Mouse (Mus musculus) kidney, postnatal 14 days (tissue): ENCODE data around the gene Wfdc1.

ENCODE experiments used
- DNase-seq: peaks from one replicate; pipeline ENCODE4 v3.0.0; 2022; ENCODE audit warnings: mixed read lengths

Wfdc1 gene

DNA sequence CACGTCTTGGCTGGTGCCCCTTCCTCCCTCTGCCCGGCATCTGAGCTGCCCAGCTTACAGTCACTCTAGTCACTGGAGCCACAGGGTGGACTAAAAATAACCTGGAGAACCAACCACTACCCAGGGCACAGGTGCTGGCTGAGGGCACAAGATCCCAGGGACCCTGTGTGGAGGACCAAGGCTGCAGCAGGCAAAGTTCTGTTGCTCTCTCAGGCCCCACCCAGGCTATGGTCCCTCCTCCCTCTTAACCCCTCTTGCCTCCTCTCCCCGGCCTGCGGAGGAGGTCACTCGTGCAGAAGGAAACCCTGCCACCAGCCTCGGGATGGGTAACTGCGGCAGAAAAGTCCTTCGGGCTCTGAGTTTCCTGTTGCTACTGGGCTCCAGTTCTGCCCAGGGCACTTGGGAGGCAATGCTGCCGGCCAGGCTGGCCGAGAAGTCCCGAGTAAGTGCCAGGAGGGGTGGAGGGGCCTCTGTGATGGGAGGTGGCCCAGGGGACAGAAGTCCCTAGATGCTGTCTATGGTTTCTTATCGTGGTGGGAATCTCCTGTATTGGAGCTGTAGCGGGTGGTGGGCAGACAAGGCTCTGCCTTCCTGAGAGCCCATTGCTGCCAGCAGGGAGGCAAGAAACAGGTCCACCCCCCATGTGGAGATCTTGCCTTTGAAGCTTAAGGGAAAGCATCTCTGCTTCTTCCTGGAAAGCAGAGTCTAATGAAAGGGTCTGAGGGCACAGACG, at the start of gene Wfdc1:
Gene Wfdc1, plus strand, starts transcription at position 147 of the 733 bp plus-strand sequence.
- no peak for DNase-seq

DNA sequence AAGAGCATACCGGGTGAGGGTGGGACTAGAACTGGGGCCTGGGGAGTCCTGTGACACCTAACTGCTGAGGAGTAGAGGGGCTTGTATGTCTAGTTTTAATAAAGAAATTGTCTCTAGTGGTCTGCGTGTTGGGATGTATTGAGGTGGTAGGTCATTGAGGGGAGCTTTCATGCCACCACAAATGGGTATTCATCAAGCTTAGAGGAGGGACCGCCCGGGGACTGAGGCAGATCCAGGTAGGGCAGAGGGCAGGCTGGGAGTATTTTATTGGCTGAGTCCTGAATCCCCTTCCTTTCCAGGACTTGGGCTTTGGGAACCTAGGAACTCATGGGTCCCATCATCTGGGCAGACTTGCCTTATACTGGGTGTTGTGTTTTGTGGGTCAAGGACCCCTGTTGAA, 49.4 kb upstream of the Wfdc1 start:
- no peak for DNase-seq

DNA sequence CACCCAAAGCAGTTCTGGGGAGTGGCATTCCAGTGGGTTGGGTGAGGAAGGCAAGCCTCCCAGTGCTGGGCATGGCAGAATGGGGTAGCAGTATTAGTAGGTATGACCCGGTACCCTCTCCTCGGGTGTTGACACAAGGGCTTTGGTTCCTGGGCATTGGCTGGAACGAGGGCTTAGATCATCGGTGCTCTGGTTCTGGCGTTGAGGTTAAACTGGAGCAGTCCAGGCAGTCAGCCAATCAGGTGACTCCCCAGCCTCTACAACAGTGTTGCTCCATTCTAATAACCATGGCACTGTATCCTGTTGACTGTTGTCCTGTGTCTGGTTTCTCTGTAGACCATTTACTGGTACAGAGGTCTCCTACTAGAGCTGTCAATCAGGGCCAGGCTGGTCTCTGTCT, 48.6 kb upstream of the Wfdc1 start:
- DNase-seq, result no peak

DNA sequence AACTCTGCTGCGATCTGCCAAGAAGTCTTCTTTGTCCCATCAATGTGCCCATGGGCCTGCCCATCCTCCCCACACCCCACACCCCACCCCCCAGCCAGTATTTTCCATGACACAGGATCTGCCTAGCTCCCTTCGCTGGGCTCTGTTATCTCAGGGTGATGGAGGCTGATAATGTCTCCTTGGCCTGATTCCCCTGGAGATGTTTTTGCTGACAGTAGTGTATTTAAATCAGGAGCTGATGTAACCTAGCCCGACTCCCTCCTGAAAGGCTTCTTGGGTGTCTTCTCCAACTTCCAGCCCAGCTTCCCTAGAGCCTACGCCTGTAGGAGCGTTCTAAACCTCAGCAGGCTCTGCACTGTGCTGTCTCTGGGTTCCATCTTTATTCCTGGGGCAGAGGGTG, 47.3 kb upstream of the Wfdc1 start:
- DNase-seq, result no peak

DNA sequence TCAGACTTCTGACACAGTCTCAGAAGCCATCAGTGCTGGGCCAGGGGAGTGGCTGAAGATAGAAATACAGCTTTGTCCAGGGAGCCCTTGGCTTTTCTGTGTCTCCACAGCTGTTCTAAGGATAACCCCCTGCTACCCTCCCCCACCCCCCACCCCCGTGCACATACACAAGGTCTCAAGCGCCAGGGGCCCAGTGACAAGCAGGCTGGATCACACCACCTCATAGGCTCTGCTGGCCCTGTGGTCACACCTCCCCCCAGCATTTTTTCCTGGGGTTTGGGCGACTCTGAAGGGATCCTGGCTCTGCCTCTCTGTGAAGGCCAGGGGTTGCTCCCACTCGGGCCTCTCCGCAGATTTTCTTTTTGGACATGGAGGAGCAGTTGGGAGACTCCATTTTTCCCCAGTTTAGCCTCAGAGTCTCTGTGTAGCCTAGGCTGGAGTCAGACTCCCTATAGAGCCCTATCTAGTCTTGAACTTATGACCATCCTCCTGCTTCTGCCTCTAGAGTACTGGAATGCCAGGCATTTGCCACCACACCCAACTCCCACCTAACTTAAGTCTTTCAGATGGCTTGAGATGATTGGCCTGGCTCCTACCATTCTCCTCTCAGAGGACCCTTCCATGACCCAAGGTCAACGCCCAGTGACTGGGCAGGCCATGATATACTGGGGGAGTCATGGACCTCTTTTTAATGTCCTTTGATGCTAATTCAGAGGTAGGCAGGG, 45.9 kb upstream of the Wfdc1 start:
- no peak for DNase-seq

DNA sequence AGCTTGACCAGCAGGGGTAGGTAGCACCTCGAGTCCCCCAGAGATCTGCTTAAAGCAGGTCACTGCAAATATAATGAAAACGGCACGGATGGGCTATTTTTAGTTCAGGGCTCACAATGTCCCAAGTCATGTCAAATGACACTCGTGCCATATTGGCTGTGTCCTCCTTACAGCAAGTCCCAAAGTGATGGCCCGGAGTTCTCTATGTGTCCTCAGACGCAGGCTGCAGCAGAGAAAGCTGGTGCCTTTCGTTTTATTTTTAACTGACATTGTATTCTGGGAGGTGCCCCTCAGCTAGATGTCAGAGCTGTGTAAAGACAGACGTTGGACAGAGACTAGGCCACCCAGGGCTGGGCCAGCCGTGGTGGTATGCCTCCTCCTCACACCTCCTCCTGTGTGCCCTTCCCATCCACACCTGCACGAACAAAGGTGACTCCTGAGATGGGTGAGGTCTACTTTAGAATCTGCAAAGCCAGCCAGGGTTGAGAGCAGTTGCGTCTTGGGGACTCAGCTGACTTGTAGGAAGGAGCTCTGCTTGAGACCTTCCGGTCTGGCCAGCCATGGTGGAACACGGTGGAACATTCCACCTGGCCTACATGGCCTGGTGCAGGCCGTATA, 45.2 kb upstream of the Wfdc1 start:
- DNase-seq, result no peak

DNA sequence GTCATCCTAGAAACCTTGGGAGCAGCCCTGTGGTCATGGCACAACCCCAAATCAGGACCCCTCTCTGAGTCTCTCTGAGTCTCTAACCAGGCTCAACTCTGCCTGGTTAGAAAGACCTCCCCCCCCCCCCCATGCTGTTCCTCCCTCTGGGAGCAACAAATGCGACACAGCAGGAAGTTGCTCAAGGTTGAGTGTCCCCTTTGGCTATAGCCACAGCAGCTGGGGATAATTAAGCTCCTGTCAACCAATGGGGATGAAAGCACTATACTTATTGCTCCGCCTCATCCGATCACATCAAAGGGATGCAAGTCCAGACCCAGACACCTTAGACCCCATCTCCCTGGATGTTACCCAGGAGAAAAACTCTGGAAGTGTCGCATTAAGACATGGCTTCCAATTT, 43.6 kb upstream of the Wfdc1 start:
- DNase-seq, result no peak

DNA sequence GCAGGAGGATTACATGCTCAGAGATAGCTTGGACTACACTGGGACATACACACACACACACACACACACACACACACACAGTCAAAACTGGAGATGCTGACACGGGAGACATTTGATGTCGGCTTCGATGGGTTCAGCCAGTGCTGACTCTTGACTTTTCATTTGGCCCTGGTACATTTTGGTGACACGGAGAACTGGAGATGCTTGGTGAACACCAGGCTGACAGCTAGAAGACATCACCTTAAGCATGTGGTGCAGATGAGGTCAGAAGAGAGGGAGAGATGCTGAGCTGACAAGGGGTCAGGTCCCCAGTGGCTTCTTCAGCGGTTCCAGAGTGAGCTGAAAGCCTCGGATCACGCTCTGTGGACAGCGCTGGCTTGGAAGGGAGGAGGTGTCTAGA, 43.1 kb upstream of the Wfdc1 start:
- DNase-seq, result no peak

DNA sequence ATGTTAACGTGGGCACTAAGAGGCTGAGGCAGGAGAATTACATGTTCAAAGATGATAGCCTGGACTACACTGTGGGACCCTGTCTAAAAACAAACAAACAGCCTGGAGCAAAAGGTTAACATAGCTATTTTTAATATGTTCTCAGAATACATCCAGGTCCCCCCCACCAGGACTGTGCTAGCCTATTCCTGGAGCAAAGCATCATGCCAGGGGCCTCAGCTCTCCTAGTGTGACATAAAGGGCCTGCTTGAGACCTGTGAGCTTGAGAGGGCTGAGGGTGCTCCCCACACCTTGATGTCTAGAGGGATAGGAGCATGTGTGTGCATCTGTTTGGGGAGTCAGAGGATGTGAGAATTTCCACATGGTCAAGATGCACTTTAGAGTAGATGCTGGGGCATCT, 42.4 kb upstream of the Wfdc1 start:
- no peak for DNase-seq

DNA sequence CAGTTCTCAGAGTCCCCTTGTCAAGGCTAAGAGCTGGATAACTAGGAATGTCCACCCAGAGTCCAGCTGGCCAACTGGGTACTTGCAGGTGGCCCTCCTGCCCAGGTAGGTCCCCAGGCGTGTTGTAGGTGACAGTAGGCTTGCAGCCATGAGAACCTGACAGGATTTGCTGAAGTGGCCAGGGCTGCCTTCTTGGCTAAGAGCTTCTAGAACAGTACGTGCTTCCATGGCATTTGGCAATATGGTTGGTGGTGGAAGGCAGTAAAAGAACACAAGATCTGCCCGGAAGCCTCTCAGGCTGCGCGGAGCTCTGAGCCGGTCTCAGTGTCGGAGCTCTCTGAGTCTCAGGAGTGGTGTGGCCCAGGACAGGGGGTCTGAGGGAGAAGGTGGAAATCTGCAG, 41.2 kb upstream of the Wfdc1 start:
- DNase-seq, result no peak

DNA sequence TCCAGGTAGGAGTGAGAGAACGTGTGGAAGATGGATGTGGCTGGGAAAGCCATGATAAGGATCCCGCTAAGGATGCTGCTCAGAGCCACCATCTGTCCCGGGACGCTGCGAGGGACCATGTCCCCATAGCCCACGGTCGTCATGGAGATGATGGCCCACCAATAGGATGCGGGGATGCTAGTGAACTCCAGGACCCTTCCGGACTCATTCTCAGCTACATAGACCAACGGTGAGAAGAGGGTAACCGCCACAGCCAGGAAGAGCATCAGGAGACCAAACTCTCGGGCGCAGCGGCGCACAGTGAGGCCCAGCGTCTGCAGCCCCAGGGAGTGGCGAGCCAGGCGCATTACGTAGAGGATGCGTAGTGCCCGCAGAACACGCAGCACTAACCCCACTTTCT, 40.4 kb upstream of the Wfdc1 start:
- DNase-seq, result no peak

DNA sequence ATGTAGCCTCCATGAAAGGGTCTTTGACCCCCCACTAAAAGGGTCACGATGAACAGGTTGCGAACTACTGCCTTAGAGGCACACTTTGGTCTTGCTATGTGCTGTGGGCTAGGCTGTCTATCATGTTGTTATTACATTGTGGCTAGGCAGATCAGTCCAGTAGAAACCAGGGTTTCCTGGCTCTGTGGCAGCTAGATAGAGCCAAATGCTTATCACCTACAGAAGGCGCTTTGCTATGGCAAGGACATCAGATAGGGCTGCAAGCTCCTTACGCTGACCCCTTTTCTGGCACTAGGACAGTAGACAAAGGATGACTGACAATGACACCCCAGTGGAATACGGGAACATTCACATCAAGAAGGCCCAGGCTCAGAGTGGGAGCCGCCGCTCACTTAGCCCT, 39.0 kb upstream of the Wfdc1 start:
- no peak for DNase-seq

DNA sequence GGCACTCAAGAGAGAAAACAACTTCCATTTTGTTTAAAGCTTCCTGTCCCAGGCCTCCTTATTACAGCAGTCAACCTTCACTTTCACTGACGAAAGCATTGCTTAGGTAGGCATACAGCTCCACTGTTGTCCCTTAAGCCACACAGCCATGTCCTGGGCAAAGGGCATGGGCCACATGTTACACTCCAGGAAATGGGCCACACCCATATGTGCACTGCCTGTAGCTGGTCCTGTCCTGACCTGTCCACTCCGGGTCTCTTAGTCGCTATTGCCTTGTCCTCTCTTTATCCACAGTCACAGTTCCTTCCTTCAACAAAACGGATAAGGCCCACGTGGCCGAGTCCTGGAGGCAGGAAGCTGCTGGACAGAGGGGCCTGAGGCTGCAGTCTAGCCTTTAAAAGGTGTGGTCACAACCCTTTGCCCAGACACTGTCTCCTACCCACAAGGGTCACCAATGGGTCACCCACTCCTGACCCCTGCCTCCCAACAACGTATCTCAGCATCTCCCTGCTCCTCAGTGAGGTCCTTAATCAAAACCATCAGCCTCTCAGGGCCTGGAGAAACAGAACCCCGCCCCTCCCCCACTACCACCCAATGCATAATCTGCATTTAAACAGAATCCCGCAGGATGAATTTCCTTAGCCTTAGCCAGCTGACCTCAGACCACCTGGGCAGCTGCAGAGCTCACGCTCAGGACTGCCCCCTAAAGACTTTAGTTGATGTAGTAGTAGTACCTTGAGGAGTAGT, 38.4 kb upstream of the Wfdc1 start:
- no peak for DNase-seq

DNA sequence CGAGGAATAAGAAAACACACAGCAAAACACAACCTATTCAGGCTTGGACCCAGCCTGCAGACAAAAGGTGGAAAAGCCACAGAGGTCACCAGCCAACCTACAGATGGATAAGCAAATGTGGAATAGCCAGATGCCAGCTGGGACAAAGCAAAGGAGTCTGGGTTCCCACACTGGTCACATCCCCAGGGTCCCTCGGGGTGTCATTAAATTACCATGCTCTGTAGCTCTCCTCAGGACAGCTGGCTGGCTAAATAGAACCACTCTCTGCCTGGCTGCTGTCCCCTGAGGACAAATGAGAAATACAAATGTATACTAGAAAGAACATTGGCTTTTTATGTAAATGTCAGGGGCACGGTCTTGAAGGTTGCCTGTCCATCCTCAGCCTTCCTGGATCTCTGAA, 35.3 kb upstream of the Wfdc1 start:
- no peak for DNase-seq

DNA sequence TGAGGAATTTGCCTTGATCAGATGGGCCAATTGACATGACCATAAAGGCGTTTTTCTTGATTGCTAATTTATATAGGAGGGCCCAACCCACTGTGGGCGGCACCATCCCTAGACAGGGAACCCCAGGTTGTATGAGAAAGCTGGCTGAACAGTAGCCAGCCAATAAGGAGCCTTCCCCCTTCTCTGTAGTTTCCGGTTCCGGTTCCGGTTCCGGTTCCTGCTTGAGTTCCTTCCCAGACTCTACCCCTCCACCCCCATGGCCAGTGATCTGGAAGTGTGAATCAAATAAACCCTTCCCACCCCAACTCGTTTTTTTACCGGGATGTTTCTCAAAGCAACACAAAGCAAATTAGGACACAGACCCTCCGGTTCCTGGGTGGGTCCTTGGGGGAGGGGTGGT, 33.9 kb upstream of the Wfdc1 start:
- DNase-seq, result no peak

DNA sequence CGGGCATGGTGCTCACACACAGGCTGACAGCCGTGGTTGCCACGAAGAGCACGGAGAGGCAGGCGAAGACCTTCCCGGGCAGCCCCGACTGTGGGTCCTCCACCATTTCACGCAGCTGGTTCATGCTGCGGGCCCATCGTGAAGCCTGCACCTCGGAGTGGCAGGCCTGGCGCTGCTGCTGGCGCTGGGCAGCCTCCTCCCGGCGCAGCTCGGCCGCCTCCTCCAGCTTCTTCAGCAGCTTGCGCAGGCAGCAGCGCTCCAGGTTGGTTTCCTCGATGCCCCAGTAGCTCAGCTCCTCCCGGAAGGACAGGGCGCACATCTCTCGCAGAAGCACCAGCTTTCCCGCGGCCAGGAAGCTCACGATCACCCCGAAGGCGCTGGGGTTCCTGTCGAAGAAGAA, 33.3 kb upstream of the Wfdc1 start:
- DNase-seq, result no peak

DNA sequence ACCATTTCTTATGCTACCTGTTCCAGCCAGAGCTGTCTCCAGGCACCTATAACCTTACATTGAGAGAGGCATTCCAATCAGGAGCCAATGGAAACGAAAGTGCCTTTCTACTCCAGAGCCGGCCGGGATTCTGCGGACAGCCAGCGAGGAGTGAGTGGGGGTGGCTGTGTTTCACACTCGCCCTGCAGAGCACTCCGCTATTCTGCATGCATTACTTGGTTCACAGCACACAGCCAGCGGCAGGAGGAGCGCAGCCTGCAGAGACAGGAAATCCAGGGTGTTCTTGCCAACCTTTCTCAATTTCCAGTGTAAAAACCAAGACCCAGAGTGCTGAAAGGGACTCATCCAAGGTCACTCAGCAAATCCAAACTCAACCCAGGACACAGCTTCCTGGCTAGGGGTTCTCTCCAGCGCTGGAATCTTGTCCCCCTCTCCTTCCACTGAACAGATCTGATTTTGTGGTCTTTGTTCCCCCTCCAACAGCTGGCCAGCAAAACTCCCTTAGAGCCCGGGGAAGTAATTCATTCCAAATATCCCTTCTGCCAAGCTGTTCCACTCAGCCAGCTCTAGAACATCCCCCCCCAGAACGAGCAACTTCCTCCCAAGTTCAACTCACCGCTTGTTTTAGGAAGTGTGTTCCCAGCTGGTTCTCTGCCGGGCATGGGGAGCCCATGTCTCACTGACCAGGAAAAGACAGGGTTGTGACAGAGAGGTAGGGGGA, 31.4 kb upstream of the Wfdc1 start:
- peak; percentile 37 for DNase-seq

DNA sequence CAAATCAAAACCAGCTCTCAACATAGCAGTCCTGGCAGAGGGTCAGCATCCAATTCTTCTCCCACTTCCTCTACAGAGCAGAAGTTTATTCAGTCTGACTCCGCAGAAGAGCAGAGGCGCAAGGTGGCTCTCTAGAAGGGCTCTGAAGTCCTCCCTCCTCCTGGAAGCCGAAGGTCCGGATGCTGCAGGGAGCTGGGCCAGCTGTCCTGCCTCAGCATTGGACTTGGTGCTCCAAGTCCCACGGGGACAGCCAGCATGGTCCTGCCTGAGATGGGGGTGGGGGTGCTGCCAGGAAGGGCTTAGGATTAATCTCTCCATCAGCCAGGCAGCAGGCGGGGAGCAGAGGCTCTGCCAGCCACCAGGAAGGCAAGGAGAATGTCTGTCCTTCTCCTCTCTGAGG, 30.8 kb upstream of the Wfdc1 start, which contains the start of gene Kcng4:
Gene Kcng4, minus strand, starts transcription at position 303 of the 400 bp plus-strand sequence.
- DNase-seq, result peak; percentile 39

DNA sequence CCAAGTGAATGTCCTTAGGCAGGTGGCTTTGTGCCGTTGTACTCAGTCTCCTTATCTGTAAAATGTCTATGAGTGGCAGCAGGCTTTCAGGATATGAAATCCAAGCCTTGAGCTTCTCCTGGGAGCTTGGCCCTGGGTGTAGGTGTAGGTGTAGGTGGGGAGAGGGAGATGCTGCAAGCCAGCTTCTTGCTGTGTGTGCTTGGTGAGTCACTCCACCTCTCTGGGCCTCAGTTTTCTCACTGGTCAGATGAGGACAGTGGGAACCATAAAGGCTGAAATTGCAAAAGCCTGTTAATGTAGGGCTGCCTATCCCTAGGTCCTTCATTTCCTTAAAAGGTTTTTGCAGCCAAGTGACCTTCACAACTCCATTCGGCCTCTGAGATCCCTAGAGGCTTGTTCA, 30.2 kb upstream of the Wfdc1 start:
- DNase-seq, result no peak

DNA sequence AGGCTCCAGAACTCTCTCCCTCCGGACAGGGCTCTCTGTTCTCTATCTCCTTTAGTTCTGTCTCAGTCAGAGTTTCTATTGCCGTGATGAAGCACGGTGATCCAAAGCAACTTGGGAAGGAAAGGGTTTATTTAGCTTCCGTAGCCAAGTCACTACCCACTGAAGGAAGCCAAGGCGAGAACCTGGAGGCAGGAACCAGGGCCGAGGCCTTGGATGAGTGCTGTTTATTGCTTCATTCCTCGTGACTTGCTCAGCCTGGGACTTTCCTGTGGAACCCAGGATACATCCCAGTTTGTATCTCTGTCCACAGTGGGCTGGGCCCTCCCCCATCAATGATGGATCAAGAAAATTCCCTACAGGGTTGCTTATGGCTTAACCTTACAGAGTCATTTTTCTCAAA, 29.4 kb upstream of the Wfdc1 start:
- DNase-seq, result no peak

DNA sequence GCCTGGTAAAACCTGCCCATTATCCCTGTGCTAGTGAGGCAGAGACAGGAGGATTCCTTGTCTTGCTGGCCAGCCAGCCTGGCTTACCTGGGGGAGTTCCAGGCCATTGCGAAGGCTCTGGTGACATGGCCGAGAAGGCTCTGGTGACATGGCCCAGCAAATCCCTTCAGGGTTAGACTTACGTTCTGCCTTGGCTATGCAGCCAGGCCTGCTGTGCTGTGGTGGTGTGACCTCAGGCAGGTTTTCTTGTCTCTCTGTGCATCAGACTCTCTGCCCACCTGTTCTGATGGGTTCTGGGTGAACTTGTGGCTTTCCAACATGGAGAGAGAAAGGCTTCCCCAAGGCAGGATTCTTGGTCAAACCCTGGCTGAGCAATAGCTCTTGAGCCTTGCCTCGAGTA, 28.8 kb upstream of the Wfdc1 start:
- DNase-seq, result no peak

DNA sequence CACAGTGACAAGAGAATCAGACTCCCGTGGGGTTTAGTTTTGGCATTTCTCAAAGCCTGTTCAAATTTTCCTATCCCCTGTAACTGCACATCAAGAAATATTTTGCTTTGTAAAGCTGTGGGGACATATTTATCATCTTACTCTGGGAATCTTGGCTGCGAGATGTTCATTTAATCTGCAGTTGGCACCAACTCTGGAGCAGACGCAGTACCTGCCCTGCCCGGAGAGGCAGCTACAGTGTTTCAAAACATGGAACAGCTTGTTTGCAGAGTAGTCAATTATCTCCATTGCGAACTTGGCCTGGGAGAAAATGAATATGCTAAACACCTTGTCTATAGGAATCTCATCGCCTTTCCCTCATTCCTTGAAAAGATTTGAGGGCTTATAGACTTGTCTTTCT, 27.9 kb upstream of the Wfdc1 start:
- DNase-seq, result no peak

DNA sequence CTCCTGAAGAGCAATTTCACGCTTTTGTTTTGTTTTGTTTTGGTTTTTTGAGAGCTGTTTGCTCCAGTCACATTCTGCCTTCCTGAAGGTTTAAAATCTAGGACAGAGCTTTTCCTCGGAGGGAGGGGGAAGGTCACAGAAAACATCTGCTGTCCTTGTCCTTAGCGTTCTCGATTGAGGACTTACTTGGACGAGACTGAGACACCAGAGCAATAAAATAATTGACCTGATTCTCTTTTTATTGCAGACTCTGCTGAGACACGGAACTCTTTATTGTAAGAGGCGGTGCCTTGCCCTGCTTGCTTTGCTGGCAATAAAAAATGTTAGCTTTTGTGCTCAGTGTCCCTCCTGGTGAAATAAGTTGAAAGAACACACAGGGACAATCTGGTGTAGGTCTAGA, 26.4 kb upstream of the Wfdc1 start:
- DNase-seq, result peak; percentile 61
